In genomic region chr2:75633381-75633780, GRCm38 (mm10) we compare ENCODE assay signal across 11 mouse cellular contexts. TPM values are rescaled to one million over a fixed set of nuclear protein-coding genes. Genes with fewer than 3 reads are reported as not detected.
DNase-seq lines count a peak whose midpoint lies in the region; ATAC-seq and TF ChIP-seq lines count a peak whose summit lies in the region.
"Had no signal": no experiment of that assay in that cellular context is flagged by ENCODE, and none has a peak within 500 bp of the region (broad histone marks: within the 10 kb centered on the region; RNA-seq: fewer than 3 reads in every experiment).

No protein-coding gene starts in this region.

- H3K4me1 ChIP-seq in kidney, embryonic 14.5 days (ENCODE audit: control insufficient read depth, insufficient read depth, low read length): 0 out of 2 replicates have a peak, but pooled peaks cover 3% of the 10 kb centered on the region
- H3K4me1 ChIP-seq in kidney, embryonic 15.5 days: peaks cover 17% of the 10 kb centered on the region
- peaks cover 4% of the 10 kb centered on the region; the same call in 1 of the 2 replicates for H3K4me1 ChIP-seq in lung, embryonic 14.5 days (ENCODE audit: insufficient read depth)
- H3K4me1 ChIP-seq: forebrain, embryonic 13.5 days; midbrain, embryonic 13.5 days had no signal

- H3K9ac ChIP-seq in kidney, embryonic 14.5 days (ENCODE audit: low read depth, low read length): no peak overlapping the region
- no peak overlapping the region for H3K9ac ChIP-seq in kidney, embryonic 15.5 days
- H3K9ac ChIP-seq in lung, embryonic 14.5 days: no peak overlapping the region
- H3K9ac ChIP-seq: forebrain, embryonic 13.5 days; midbrain, embryonic 13.5 days had no signal

- WGBS in kidney, embryonic 14.5 days: 73% methylated on average over 6 of the region's 6 CpGs
- 55% methylated on average over 6 of the region's 6 CpGs for WGBS in kidney, embryonic 15.5 days
- 55% methylated on average over 6 of the region's 6 CpGs for WGBS in lung, embryonic 14.5 days

- H3K27me3 ChIP-seq in kidney, embryonic 14.5 days (ENCODE audit: control insufficient read depth, insufficient read depth, low read length): no peaks in the 10 kb centered on the region
- H3K27me3 ChIP-seq in kidney, embryonic 15.5 days: no peaks in the 10 kb centered on the region
- H3K27me3 ChIP-seq in lung, embryonic 14.5 days (ENCODE audit: insufficient read depth, low read length): no peaks in the 10 kb centered on the region
- H3K27me3 ChIP-seq: forebrain, embryonic 13.5 days; midbrain, embryonic 13.5 days had no signal

- no peak overlapping the region for H3K27ac ChIP-seq in kidney, embryonic 14.5 days (ENCODE audit: low read depth, low read length)
- peak overlapping the region; percentile 73 for H3K27ac ChIP-seq in kidney, embryonic 15.5 days
- peak overlapping the region; percentile 33; the same call in 1 of the 2 replicates for H3K27ac ChIP-seq in lung, embryonic 14.5 days (ENCODE audit: low read depth)
- H3K27ac ChIP-seq: forebrain, embryonic 13.5 days; midbrain, embryonic 13.5 days had no signal

- no peak for ATAC-seq in kidney, embryonic 14.5 days (ENCODE audit: low FRiP score, low TSS enrichment)
- ATAC-seq in kidney, embryonic 15.5 days (replicated peaks; ENCODE audit: low FRiP score): peak; percentile 45; the same call in 1 of the 2 replicates
- ATAC-seq in lung, embryonic 14.5 days (ENCODE audit: insufficient read depth): peak; percentile 13; the same call in 1 of the 2 replicates
- no peak for ATAC-seq in erythroid progenitor cell, adult 5-6 weeks (replicated peaks; ENCODE audit: low FRiP score, poor library complexity, severe bottlenecking)
- ATAC-seq: forebrain, embryonic 13.5 days; midbrain, embryonic 13.5 days had no signal

- H3K9me3 ChIP-seq in kidney, embryonic 14.5 days (ENCODE audit: control insufficient read depth, low read length): no peaks in the 10 kb centered on the region
- no peaks in the 10 kb centered on the region for H3K9me3 ChIP-seq in kidney, embryonic 15.5 days (replicated peaks)
- H3K9me3 ChIP-seq in lung, embryonic 14.5 days (ENCODE audit: low read depth, low read length): no peaks in the 10 kb centered on the region
- H3K9me3 ChIP-seq: forebrain, embryonic 13.5 days; midbrain, embryonic 13.5 days had no signal

- no peaks in the 10 kb centered on the region for H3K36me3 ChIP-seq in kidney, embryonic 14.5 days (ENCODE audit: control insufficient read depth, insufficient read depth, low read length)
- H3K36me3 ChIP-seq in kidney, embryonic 15.5 days: no peaks in the 10 kb centered on the region
- H3K36me3 ChIP-seq in lung, embryonic 14.5 days (ENCODE audit: insufficient read depth): no peaks in the 10 kb centered on the region
- H3K36me3 ChIP-seq: midbrain, embryonic 13.5 days had no signal

- no peak overlapping the region for H3K4me3 ChIP-seq in kidney, embryonic 14.5 days (ENCODE audit: low read length)
- no peak overlapping the region for H3K4me3 ChIP-seq in kidney, embryonic 15.5 days (replicated peaks)
- H3K4me3 ChIP-seq in lung, embryonic 14.5 days (ENCODE audit: low read depth, low read length): no peak overlapping the region
- H3K4me3 ChIP-seq: forebrain, embryonic 13.5 days; midbrain, embryonic 13.5 days had no signal

- DNase-seq in kidney, adult 11 months: peak; percentile 65
- DNase-seq in lung, embryonic 14.5 days: no peak
- DNase-seq in yolk sac, embryonic 10.5 days (ENCODE audit: low spot score): peak; percentile 71
- DNase-seq in cerebellum, adult 9-10 months: no peak
- DNase-seq in thymus, postnatal 36 days: no peak
- DNase-seq: heart, postnatal 4 days had no signal

- no peak overlapping the region for H3K4me2 ChIP-seq in kidney, embryonic 14.5 days (replicated peaks; ENCODE audit: low read depth, low read length)
- H3K4me2 ChIP-seq in kidney, embryonic 15.5 days: 0 out of 2 replicates have a peak overlapping the region, but pooled peaks have one; percentile 12
- 0 out of 2 replicates have a peak overlapping the region, but pooled peaks have one; percentile 0 for H3K4me2 ChIP-seq in lung, embryonic 14.5 days
- H3K4me2 ChIP-seq: forebrain, embryonic 13.5 days; midbrain, embryonic 13.5 days had no signal

- TF ChIP-seq CTCF in lung, embryonic 14.5 days (IDR thresholded peaks at IDR 0.05; ENCODE audit: low read depth): no peak

RNA-seq across cellular contexts. Expression of gene Hnrnpa3, which starts 25.7 kb away (rescaled TPM):
- 300 and 331 TPM in 2 replicates for polyA plus RNA-seq in kidney, embryonic 14.5 days (2014; fragmentation: Nextera tagmentation; extraction: Ambion mirVana)
- 381 and 397 TPM in 2 replicates for polyA plus RNA-seq in kidney, embryonic 15.5 days (2015; fragmentation: Nextera tagmentation; extraction: Ambion mirVana)
- 302 and 305 TPM in 2 replicates for polyA plus RNA-seq in lung, embryonic 14.5 days (2014; fragmentation: Nextera tagmentation; extraction: Ambion mirVana)
- total RNA-seq in erythroid progenitor cell, adult 5-6 weeks (2015; ENCODE audit: low replicate concordance): 321 and 355 TPM in 2 replicates
- 329 and 477 TPM in 2 replicates for total RNA-seq in erythroid progenitor cell, adult 5-6 weeks (2017; ENCODE audit: low replicate concordance)

Comparison
In these comparisons a context has a peak if more than half of its experiments do, and no peak if none do; other contexts are left out.
1. ATAC-seq: peak in kidney, embryonic 15.5 days (single experiment) and lung, embryonic 14.5 days (single experiment); none in kidney, embryonic 14.5 days (single experiment) and erythroid progenitor cell, adult 5-6 weeks (single experiment).
2. DNase-seq: peak in kidney, adult 11 months (single experiment) and yolk sac, embryonic 10.5 days (single experiment); none in lung, embryonic 14.5 days (single experiment), cerebellum, adult 9-10 months (single experiment) and thymus, postnatal 36 days (0 of 2).